Mouse (Mus musculus) myocyte (in vitro differentiated cells): Measurements from ENCODE around the gene Asb14. TPM values are rescaled to one million over a fixed set of nuclear protein-coding genes. Genes with fewer than 3 reads are reported as not detected.

Source experiments
- H3K27me3 ChIP-seq: one replicate; pipeline ENCODE4 v1.6.1; 2011; ENCODE audit not compliant: control insufficient read depth, insufficient read depth, insufficient read length
- H3K36me3 ChIP-seq: one replicate; pipeline ENCODE4 v1.6.1; 2011; ENCODE audit not compliant: control insufficient read depth, insufficient read depth
- H3K4me2 ChIP-seq: one replicate; pipeline ENCODE4 v1.6.1; 2011; ENCODE audit warnings: low read depth, control low read depth
- H3K4me3 ChIP-seq: one replicate; pipeline ENCODE4 v1.5.1; 2011; ENCODE audit warnings: mild to moderate bottlenecking, control low read depth, moderate library complexity
- H3K79me2 ChIP-seq: one replicate; pipeline ENCODE4 v1.6.1; 2011; ENCODE audit not compliant: control insufficient read depth, insufficient read depth
- H3ac ChIP-seq: one replicate; pipeline ENCODE4 v1.6.1; 2011; ENCODE audit not compliant: control insufficient read depth, insufficient read length
- CEBPB ChIP-seq: IDR thresholded peaks from 2 replicates; pipeline ENCODE4 v1.6.1; 2011; ENCODE audit warnings: mild to moderate bottlenecking, moderate library complexity; ENCODE audit not compliant: poor library complexity, insufficient read depth, severe bottlenecking
- E2F4 ChIP-seq: IDR thresholded peaks from one replicate; pipeline ENCODE4 v1.6.1; 2011; ENCODE audit warnings: mild to moderate bottlenecking, control low read depth, moderate library complexity; ENCODE audit not compliant: insufficient read depth
- MAX ChIP-seq: IDR thresholded peaks from one replicate; pipeline ENCODE4 v1.6.1; 2011; ENCODE audit warnings: low read depth, mild to moderate bottlenecking, control low read depth
- MYOD1 ChIP-seq, 3 experiments: IDR thresholded peaks; one replicate each; pipeline ENCODE4 v1.6.1; 2011; ENCODE audit warnings: control low read depth in 2 of 3, low read depth in 2 of 3, mild to moderate bottlenecking in 2 of 3, moderate library complexity in 1 of 3; ENCODE audit not compliant: insufficient read length in 2 of 3, control insufficient read depth in 1 of 3
- MYOG ChIP-seq, 3 experiments: IDR thresholded peaks; one replicate each; pipeline ENCODE4 v1.6.1; 2011; ENCODE audit warnings: control low read depth in 2 of 3, low read depth in 2 of 3, mild to moderate bottlenecking in 2 of 3; ENCODE audit not compliant: insufficient read length in 2 of 3, control insufficient read depth in 1 of 3, insufficient read depth in 1 of 3
- POLR2A ChIP-seq: IDR thresholded peaks from one replicate; pipeline ENCODE4 v1.6.1; 2011; ENCODE audit warnings: low read depth, mild to moderate bottlenecking, control low read depth, moderate library complexity; ENCODE audit not compliant: insufficient read length
- POLR2AphosphoS2 ChIP-seq: IDR thresholded peaks from one replicate; pipeline ENCODE4 v1.6.1; 2011; ENCODE audit warnings: low read depth, control low read depth; ENCODE audit not compliant: insufficient read length
- REST ChIP-seq: IDR thresholded peaks from one replicate; pipeline ENCODE4 v1.6.1; 2011; ENCODE audit warnings: mild to moderate bottlenecking, control low read depth, moderate library complexity; ENCODE audit not compliant: insufficient read depth, insufficient read length
- SRF ChIP-seq: IDR thresholded peaks from one replicate; pipeline ENCODE4 v1.6.1; 2011; ENCODE audit warnings: low read depth; ENCODE audit not compliant: control insufficient read depth, insufficient read length
- TCF12 ChIP-seq: IDR thresholded peaks from one replicate; pipeline ENCODE4 v1.6.1; 2011; ENCODE audit warnings: mild to moderate bottlenecking, control low read depth; ENCODE audit not compliant: poor library complexity, insufficient read depth, severe bottlenecking
- TCF3 ChIP-seq: IDR thresholded peaks from one replicate; pipeline ENCODE4 v1.6.1; 2011; ENCODE audit warnings: low read depth, control low read depth; ENCODE audit not compliant: insufficient read length
- USF1 ChIP-seq: IDR thresholded peaks from one replicate; pipeline ENCODE4 v1.6.1; 2011; ENCODE audit warnings: low read depth, mild to moderate bottlenecking, control low read depth, moderate library complexity
- polyA plus RNA-seq: library from polyadenylated mRNA; unstranded; fragments of >200 nt; fragmentation: generic; extraction: Trizol; gene quantifications from one replicate; pipeline ENCODE4 v1.2.1, GENCODE M21; 2012; ENCODE audit warnings: missing spikeins

The Asb14 gene
- polyA plus RNA-seq, 1 experiment = 0.66 TPM

DNA sequence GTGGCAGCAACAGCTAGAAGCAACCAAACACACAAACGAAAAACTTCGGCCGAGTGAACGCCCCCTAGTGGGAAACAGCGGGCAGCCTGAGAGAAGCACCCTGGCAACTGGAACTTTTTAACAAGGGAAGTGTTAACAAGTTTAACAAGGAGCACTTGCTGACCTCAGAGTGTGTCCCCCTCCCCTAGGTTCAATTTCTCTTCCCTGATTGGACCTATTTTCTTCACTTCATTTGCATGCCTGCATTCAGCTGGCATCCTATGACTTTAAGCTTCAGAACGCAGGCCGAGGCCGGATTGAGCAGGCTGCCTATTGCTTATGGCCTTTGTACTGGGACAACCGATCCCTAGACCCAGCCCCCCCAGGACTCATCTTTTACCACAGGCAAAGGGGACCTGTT is 27.0 kb upstream of the Asb14 start:
- Histone ChIP-seq H3ac (no peak overlapping the region), H3K79me2 (no peaks in the 10 kb centered on the region), H3K36me3 (no peaks in the 10 kb centered on the region), H3K27me3 (no peaks in the 10 kb centered on the region), H3K4me3 (no peak overlapping the region), H3K4me2 (no peak overlapping the region)
- no peak for TF ChIP-seq MYOG (IDR thresholded peaks at IDR 0.05; ENCODE audit: control insufficient read depth in 1 of 3, insufficient read depth in 1 of 3, insufficient read length in 2 of 3, low read depth in 2 of 3)
- no peak for TF ChIP-seq USF1
- no peak for TF ChIP-seq POLR2AphosphoS2
- TF ChIP-seq MAX = no peak
- no peak for TF ChIP-seq E2F4
- no peak for TF ChIP-seq TCF12
- TF ChIP-seq MYOD1 (IDR thresholded peaks at IDR 0.05; ENCODE audit: control insufficient read depth in 1 of 3, insufficient read length in 2 of 3, low read depth in 2 of 3) = no peak
- no peak for TF ChIP-seq CEBPB
- no peak for TF ChIP-seq REST
- TF ChIP-seq POLR2A = no peak
- no peak for TF ChIP-seq SRF
- no peak for TF ChIP-seq TCF3

GRCm38 (mm10) chr14:26868299-26868698 is 26.1 kb upstream of the Asb14 start:
- no peak overlapping the region for H3K4me3 ChIP-seq
- H3K4me2 ChIP-seq = no peak overlapping the region
- TF ChIP-seq MYOG (IDR thresholded peaks at IDR 0.05; ENCODE audit: control insufficient read depth in 1 of 3, insufficient read depth in 1 of 3, insufficient read length in 2 of 3, low read depth in 2 of 3) (no peak), MAX (no peak), MYOD1 (IDR thresholded peaks at IDR 0.05; ENCODE audit: control insufficient read depth in 1 of 3, insufficient read length in 2 of 3, low read depth in 2 of 3) (no peak), E2F4 (no peak), TCF3 (no peak), TCF12 (no peak), USF1 (no peak), SRF (no peak), POLR2AphosphoS2 (no peak)
- no peaks in the 10 kb centered on the region for H3K79me2 ChIP-seq
- no peaks in the 10 kb centered on the region for H3K27me3 ChIP-seq
- no peaks in the 10 kb centered on the region for H3K36me3 ChIP-seq
- no peak overlapping the region for H3ac ChIP-seq

DNA sequence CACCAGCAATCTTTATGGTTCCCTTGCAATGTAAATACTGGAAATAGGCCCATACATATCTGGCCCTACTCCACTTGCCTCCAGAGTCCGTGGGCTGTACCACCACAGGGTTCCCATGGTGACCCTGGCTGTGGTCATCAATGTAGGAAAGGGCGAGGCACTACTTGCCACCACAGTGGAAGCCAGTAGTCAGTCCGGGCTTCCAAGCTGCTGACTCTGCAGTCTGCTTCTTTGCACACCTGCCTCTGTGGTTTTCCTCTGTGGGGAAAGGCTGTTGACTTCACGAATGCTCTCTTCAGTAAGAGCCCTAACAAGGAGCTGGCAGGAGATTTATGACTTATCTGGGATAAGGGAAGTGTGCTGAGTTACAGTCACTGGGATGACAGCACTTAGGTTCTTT is 15.6 kb upstream of the Asb14 start:
- Histone ChIP-seq H3K27me3 (peaks cover 13% of the 10 kb centered on the region), H3K4me3 (no peak overlapping the region), H3ac (no peak overlapping the region), H3K79me2 (no peaks in the 10 kb centered on the region), H3K36me3 (no peaks in the 10 kb centered on the region), H3K4me2 (peak overlapping the region; percentile 18)
- TF ChIP-seq MYOD1 (IDR thresholded peaks at IDR 0.05; ENCODE audit: control insufficient read depth in 1 of 3, insufficient read length in 2 of 3, low read depth in 2 of 3) = peak in 2 of 3 experiments; percentile 20 to 62
- TF ChIP-seq MYOG (IDR thresholded peaks at IDR 0.05; ENCODE audit: control insufficient read depth in 1 of 3, insufficient read depth in 1 of 3, insufficient read length in 2 of 3, low read depth in 2 of 3) = peak in 1 of 3 experiments; percentile 65
- no peak for TF ChIP-seq POLR2AphosphoS2

GRCm38 (mm10) chr14:26879976-26880375 is 14.4 kb upstream of the Asb14 start:
- no peaks in the 10 kb centered on the region for H3K36me3 ChIP-seq
- H3K79me2 ChIP-seq = no peaks in the 10 kb centered on the region
- H3K27me3 ChIP-seq = peaks cover 13% of the 10 kb centered on the region
- H3ac ChIP-seq = no peak overlapping the region
- H3K4me3 ChIP-seq = no peak overlapping the region
- TF ChIP-seq E2F4 (no peak), MYOG (IDR thresholded peaks at IDR 0.05; ENCODE audit: control insufficient read depth in 1 of 3, insufficient read depth in 1 of 3, insufficient read length in 2 of 3, low read depth in 2 of 3) (no peak), POLR2A (no peak), USF1 (no peak), MYOD1 (IDR thresholded peaks at IDR 0.05; ENCODE audit: control insufficient read depth in 1 of 3, insufficient read length in 2 of 3, low read depth in 2 of 3) (no peak), TCF3 (no peak), CEBPB (no peak), MAX (no peak), TCF12 (no peak), POLR2AphosphoS2 (no peak), REST (no peak), SRF (no peak)
- no peak overlapping the region for H3K4me2 ChIP-seq

GRCm38 (mm10) chr14:26881700-26882099 is 12.7 kb upstream of the Asb14 start:
- Histone ChIP-seq H3K79me2 (no peaks in the 10 kb centered on the region), H3K4me3 (no peak overlapping the region), H3K4me2 (no peak overlapping the region), H3ac (no peak overlapping the region), H3K36me3 (no peaks in the 10 kb centered on the region), H3K27me3 (peaks cover 8% of the 10 kb centered on the region)
- no peak for TF ChIP-seq TCF3
- TF ChIP-seq POLR2AphosphoS2 = no peak
- no peak for TF ChIP-seq MYOD1 (IDR thresholded peaks at IDR 0.05; ENCODE audit: control insufficient read depth in 1 of 3, insufficient read length in 2 of 3, low read depth in 2 of 3)
